Mouse (Mus musculus) kidney, embryonic 16.5 days (tissue): ENCODE data around the gene Rrp7a. TPM values are rescaled to one million over a fixed set of nuclear protein-coding genes. Genes with fewer than 3 reads are reported as not detected.

Experiments used
- ATAC-seq: fragments of 200-750 bp; cut with Nextera tagmentation; 2 replicates; pipeline ENCODE4 v1.8.0; 2017; ENCODE audit warnings: moderate TSS enrichment; ENCODE audit not compliant: low FRiP score, low TSS enrichment
- H3K27ac ChIP-seq: fragments of 300-500 bp; sonication (generic); 2 replicates; pipeline ENCODE4 v1.5.1; 2014; ENCODE audit warnings: low read length
- H3K27me3 ChIP-seq: fragments of 300-500 bp; sonication (generic); 2 replicates; pipeline ENCODE4 v1.6.1; 2014; ENCODE audit warnings: low read length, control low read depth, mixed read lengths; ENCODE audit not compliant: insufficient read depth
- H3K36me3 ChIP-seq: fragments of 300-500 bp; sonication (generic); 2 replicates; pipeline ENCODE4 v1.6.1; 2014; ENCODE audit warnings: low read length, control low read depth, mixed read lengths; ENCODE audit not compliant: insufficient read depth
- H3K4me1 ChIP-seq: fragments of 300-500 bp; sonication (generic); 2 replicates; pipeline ENCODE4 v1.6.1; 2014; ENCODE audit warnings: low read length, control low read depth, mixed read lengths; ENCODE audit not compliant: insufficient read depth
- H3K4me2 ChIP-seq: fragments of 300-500 bp; sonication (generic); replicated peaks from 2 replicates; pipeline ENCODE4 v1.6.1; 2014; ENCODE audit warnings: low read depth, low read length
- H3K4me3 ChIP-seq: fragments of 300-500 bp; sonication (generic); 2 replicates; pipeline ENCODE4 v1.5.1; 2014; ENCODE audit warnings: mild to moderate bottlenecking, low read length
- H3K9ac ChIP-seq: fragments of 300-500 bp; sonication (generic); replicated peaks from 2 replicates; pipeline ENCODE4 v1.6.1; 2014; ENCODE audit warnings: low read length
- H3K9me3 ChIP-seq: fragments of 300-500 bp; sonication (generic); 2 replicates; pipeline ENCODE4 v1.6.1; 2016; ENCODE audit warnings: low read length, control low read depth
- WGBS: fragments of 180-500 bp; shearing (Covaris S2); extraction: QIAGEN DNeasy Blood & Tissue Kit; methylation state at CpG from one replicate; pipeline ENCODE4 v1.1.7; 2014; 5-methylcytosine and 5-hydroxymethylcytosine counted together
- polyA plus RNA-seq: library from polyadenylated mRNA; unstranded; fragments of >200 nt; fragmentation: Nextera tagmentation; extraction: Ambion mirVana; gene quantifications from 2 replicates; pipeline ENCODE4 v1.2.1, GENCODE M21; 2015

The Rrp7a gene
- polyA plus RNA-seq, 1 experiment from 2014 or later, result 67.5 TPM

DNA sequence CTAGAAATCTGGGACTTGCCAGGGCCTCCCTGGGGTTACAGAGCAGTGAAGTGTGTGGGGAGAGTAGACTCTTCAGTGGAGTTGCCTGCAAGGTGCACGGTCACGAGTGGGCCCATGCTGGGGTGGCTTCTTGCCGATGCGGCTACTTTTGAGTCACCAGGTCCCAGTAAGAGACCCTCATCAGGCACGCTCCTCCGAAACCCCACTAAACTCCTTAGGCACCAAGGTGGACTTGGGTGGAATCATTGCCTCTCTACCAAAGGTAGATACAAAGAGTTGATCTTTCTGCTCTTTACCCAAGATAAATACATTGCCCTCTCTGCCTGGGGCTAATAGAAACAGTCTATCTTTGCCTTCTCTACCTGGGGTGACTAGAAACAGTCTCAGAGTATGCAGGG, 35.1 kb upstream of the Rrp7a start:
- no peak overlapping the region for H3K9ac ChIP-seq
- H3K4me3 ChIP-seq, result no peak overlapping the region
- H3K27ac ChIP-seq, result no peak overlapping the region
- no peaks in the 10 kb centered on the region for H3K9me3 ChIP-seq
- H3K36me3 ChIP-seq, result peaks cover 46% of the 10 kb centered on the region
- ATAC-seq, result no peak
- 95% methylated on average over 6 of the region's 6 CpGs for WGBS
- no peak overlapping the region for H3K4me2 ChIP-seq
- no peaks in the 10 kb centered on the region for H3K27me3 ChIP-seq
- no peaks in the 10 kb centered on the region for H3K4me1 ChIP-seq

DNA sequence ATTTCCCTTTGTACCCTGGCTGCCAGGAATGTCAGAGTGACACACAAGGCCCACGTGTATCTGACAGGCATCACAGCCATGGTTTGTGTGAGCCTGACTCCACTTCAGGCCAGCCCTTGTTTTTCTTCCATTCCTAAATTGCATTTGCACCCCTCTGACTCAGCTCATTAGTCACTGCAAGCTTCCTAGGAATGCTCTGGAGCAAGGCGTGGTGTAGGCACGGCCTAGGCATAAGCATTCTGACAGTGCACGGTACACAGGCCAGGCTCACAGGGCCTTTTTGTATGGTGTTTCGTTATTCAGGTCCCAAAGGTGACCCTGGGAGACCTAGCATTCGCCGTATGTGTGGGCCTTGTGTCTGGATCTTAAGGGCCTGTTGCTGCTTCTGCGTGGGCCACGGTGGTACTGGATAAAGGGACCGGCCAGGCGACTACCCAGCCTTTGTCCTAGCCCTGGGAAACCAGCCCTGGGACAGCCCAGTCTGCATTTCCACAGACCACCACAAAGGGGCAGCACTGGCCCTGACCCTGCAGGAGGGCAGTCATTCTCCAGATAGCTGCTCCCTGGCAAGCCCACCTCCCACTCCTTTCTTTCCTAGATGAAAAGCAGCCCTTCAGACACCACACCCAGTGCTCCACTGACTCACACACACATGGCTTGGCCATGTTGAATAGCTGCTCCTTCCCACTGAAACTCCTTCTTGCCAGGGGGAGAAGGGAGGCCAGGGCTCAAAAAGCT, 34.5 kb upstream of the Rrp7a start:
- ATAC-seq, result peak; percentile 50; the same call in 1 of the 2 replicates
- peaks cover 46% of the 10 kb centered on the region for H3K36me3 ChIP-seq
- H3K9ac ChIP-seq, result no peak overlapping the region
- no peaks in the 10 kb centered on the region for H3K9me3 ChIP-seq
- no peaks in the 10 kb centered on the region for H3K27me3 ChIP-seq
- H3K4me2 ChIP-seq, result no peak overlapping the region
- H3K4me1 ChIP-seq, result no peaks in the 10 kb centered on the region
- no peak overlapping the region for H3K4me3 ChIP-seq
- WGBS, result 70% methylated on average over 11 of the region's 11 CpGs
- no peak overlapping the region for H3K27ac ChIP-seq

DNA sequence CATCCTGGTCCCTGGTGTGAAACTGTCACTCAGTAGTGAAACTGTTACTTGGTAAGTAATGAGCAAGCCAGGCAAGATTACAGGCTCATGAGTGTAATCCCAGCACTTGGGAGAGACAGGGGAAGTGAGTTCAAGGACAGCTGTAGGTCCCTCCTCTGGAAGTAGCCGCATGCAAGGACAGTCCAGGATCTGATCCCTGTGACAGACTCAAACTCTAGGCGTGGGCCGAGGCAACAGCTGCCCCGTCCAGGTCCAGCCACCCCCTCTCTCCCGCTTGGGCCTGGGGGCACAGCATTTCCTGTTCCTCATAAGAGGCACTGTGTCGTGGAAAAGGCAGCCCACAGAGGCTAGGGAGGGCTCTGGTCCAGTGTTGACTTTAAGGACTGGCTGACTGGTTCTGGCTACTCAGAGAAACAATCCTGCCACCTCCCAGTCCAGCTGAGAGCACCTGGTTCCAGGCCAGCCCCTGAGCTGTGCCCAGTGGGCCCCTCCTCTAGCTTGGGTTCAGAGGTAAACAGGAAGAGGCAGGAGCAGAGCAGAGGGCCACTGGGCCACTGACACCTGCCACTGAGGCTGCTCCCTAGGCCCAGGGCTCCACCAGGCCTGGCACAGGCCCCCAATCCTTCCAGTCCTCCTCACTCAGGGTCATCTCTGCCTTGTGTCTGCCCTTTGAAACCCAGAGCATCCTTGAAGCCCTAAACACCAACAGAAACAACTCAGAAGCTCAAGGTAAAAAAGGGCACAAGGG, 33.2 kb upstream of the Rrp7a start:
- peak overlapping the region; percentile 15; the same call in 1 of the 2 replicates for H3K27ac ChIP-seq
- H3K4me1 ChIP-seq, result no peaks in the 10 kb centered on the region
- H3K27me3 ChIP-seq, result no peaks in the 10 kb centered on the region
- ATAC-seq, result 0 out of 2 replicates have a peak, but pooled peaks have one; percentile 11
- no peaks in the 10 kb centered on the region for H3K9me3 ChIP-seq
- no peak overlapping the region for H3K4me3 ChIP-seq
- no peak overlapping the region; the same call in 1 of the 2 replicates for H3K9ac ChIP-seq
- 66% methylated on average over 6 of the region's 6 CpGs for WGBS
- H3K4me2 ChIP-seq, result no peak overlapping the region
- peaks cover 46% of the 10 kb centered on the region for H3K36me3 ChIP-seq

DNA sequence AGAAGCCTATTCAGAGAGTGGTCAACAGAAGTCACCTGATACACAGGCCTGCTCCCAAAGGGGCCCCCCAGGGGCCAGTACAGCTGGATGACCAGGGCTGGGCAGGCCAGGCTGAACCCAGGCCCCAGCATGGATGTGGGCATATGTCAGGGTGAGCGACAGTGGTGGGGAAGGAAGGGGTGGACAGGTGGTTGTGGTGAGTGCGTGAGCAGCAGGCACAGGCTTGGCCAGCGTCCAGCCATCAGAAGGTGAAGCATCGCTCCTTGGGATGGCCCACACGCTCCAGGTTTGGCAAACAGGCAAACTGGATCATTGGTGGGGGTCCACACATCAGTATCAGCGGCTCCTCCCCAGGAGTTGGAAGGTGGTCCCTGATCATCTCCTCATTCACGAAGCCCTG, 31.7 kb upstream of the Rrp7a start:
- Histone ChIP-seq H3K27ac (no peak overlapping the region), H3K9ac (no peak overlapping the region), H3K4me1 (no peaks in the 10 kb centered on the region), H3K27me3 (no peaks in the 10 kb centered on the region), H3K4me3 (no peak overlapping the region), H3K36me3 (peaks cover 32% of the 10 kb centered on the region), H3K9me3 (no peaks in the 10 kb centered on the region), H3K4me2 (no peak overlapping the region)
- no peak for ATAC-seq
- 92% methylated on average over 7 of the region's 7 CpGs for WGBS

DNA sequence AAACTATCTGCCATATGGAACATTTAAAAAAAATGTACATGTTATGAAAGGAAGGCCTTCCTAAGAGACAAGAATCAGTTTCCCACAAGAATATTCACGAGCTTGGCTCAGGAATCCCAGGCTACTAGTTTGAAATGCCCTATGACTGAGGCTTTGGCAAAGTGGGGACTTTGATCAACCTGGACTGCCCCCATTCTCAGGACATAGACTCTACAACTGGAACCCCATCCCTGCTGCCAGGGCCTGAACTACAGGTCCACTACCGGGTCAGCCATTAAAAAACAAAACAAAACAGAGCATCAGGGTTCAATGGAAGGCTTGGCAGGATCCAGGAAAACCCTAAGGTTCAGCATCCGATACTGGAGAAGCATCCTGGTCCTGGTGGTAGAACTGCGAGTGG, 28.1 kb upstream of the Rrp7a start:
- Histone ChIP-seq H3K4me1 (peaks cover 12% of the 10 kb centered on the region), H3K27me3 (no peaks in the 10 kb centered on the region), H3K4me2 (no peak overlapping the region), H3K9me3 (no peaks in the 10 kb centered on the region), H3K4me3 (no peak overlapping the region), H3K36me3 (peaks cover 23% of the 10 kb centered on the region), H3K27ac (0 out of 2 replicates have a peak overlapping the region, but pooled peaks have one; percentile 8), H3K9ac (no peak overlapping the region)
- ATAC-seq, result no peak
- 86% methylated on average over 4 of the region's 4 CpGs for WGBS

DNA sequence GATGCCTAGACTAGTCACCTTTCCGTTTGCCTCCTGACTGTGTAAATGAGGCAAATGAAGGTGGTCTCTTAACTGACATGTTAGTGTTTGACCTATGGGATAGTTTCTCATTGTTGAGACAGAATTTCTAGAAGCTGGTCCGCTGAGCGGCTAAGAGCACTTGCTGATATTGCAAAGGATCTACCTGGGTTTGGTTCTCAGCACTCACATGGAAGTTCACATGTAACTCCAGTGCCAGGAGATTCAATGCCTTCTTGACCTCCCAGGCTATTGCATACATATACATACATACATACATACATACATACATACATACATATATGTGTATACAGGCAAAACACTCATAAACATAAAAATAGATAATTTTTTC, 27.5 kb upstream of the Rrp7a start:
- no peak for ATAC-seq
- Histone ChIP-seq H3K4me3 (peak overlapping the region; percentile 93), H3K9ac (peak overlapping the region; percentile 99), H3K27me3 (no peaks in the 10 kb centered on the region), H3K9me3 (no peaks in the 10 kb centered on the region), H3K27ac (peak overlapping the region; percentile 96), H3K36me3 (peaks cover 26% of the 10 kb centered on the region), H3K4me1 (peaks cover 12% of the 10 kb centered on the region), H3K4me2 (peak overlapping the region; percentile 49)
- 19% methylated on average over 3 of the region's 3 CpGs for WGBS

DNA sequence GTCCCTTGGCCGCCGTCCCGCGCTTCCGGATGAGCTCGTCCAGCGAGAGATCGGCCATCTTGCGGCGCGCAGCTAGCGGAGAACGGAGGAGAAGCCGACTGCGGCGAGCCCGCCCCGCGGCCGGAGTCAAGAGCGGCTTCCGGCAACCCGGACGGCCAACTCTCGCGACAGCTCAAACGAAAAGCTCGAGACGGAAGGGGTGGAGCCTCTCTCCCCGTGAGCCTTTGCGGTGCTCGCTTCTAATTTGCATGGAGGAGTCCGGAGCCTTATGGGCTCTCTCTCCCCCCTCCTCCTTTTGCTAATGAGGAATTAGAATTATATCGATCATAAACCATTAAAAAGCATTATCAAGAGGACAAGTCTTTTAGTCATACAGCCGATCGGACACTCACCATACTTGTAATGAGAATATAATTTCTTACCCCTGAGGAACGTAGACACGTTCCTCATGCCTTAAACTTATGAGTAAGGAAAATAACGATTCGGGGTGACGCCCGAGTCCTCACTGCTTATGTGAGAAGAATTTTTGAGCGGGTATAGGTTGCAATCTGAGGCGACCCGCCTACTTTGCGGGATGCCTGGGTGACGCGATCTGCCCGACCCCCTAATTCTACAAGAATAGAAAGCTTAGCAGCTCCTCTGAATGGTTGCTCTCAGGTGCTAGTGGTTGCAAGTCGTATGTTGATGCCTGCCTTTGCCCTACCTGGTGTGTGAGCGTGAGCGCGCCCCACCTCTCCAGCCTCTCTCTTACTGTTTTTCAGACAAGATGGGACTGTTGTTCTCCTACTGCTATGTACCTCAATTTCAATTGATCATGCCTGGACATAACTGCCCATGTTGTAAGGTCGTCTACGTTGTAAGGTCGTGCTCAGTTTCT, 26.8 kb upstream of the Rrp7a start, which contains the start of gene Poldip3:
Gene Poldip3 (minus strand): TSS at position 189 of the 877 bp plus-strand sequence.
- whole genome bisulfite sequencing, result under 1% methylated on average over 56 of the region's 56 CpGs
- Histone ChIP-seq H3K4me1 (peaks cover 12% of the 10 kb centered on the region), H3K4me2 (peak within 1 kb of the TSS; percentile 90), H3K9ac (peak within 1 kb of the TSS; percentile 99), H3K36me3 (peaks cover 25% of the 10 kb centered on the region), H3K4me3 (peak within 1 kb of the TSS; percentile 93), H3K9me3 (no peaks in the 10 kb centered on the region), H3K27me3 (no peaks in the 10 kb centered on the region), H3K27ac (peak within 1 kb of the TSS; percentile 96)
- ATAC-seq, result peak; percentile 93

DNA sequence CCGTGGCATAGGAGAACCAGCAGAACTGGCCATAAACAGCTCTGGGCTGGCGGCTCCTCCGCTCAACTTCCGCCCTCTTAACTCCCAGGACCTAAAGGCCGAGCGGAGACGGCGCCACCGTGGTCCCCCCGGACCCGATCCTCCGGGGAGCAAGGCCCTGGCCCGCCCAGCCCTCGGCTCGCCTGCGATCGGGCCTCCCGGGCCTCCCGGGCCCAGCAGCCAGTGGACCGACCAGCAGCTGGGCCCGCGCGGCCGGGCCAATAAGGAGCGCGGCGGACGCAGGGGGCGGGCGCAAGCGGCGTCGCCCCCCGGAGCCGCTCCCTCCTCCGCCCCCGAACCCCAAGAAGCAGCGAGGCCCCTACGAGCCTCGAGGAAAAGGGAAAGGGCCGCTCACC, 26.2 kb upstream of the Rrp7a start:
- ATAC-seq, result peak; percentile 78
- Histone ChIP-seq H3K27ac (peak overlapping the region; percentile 96), H3K36me3 (peaks cover 25% of the 10 kb centered on the region), H3K27me3 (no peaks in the 10 kb centered on the region), H3K9me3 (no peaks in the 10 kb centered on the region), H3K4me2 (peak overlapping the region; percentile 90), H3K4me3 (peak overlapping the region; percentile 93), H3K9ac (peak overlapping the region; percentile 99), H3K4me1 (peaks cover 12% of the 10 kb centered on the region)
- 1% methylated on average over 36 of the region's 41 CpGs for WGBS

DNA sequence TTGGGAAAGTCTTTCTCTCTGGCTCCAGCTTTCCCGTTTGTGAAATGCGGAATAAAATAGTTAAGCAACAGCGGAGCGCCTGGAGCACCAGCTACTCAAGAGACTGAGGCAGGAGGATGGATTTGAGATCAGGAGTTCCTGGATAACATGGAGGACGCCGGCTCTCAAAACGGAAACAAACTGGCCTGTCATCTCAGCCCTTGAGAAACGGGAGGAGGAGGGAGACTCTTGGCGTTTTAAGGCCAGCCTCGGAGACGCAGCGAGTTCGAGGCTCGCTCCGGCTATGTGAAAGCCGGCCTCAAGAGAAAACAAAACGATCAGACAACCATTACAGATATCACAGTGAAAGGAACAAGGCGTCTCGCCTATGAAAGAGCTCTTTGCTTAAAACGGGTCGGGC, 25.8 kb upstream of the Rrp7a start:
- Histone ChIP-seq H3K27me3 (no peaks in the 10 kb centered on the region), H3K9me3 (no peaks in the 10 kb centered on the region), H3K36me3 (peaks cover 21% of the 10 kb centered on the region), H3K27ac (peak overlapping the region; percentile 96), H3K9ac (peak overlapping the region; percentile 99), H3K4me1 (peaks cover 12% of the 10 kb centered on the region), H3K4me2 (peak overlapping the region; percentile 90), H3K4me3 (peak overlapping the region; percentile 93)
- WGBS, result 2% methylated on average over 21 of the region's 21 CpGs
- no peak for ATAC-seq
